Mouse (Mus musculus) ZHBTc4 (cell line): Measurements from ENCODE around the gene Trabd2b.

Source experiments
- DNase-seq: peaks from one replicate; pipeline ENCODE4 v3.0.0-alpha.2; 2011; ENCODE audit warnings: low read depth, low spot score

Gene Trabd2b

DNA sequence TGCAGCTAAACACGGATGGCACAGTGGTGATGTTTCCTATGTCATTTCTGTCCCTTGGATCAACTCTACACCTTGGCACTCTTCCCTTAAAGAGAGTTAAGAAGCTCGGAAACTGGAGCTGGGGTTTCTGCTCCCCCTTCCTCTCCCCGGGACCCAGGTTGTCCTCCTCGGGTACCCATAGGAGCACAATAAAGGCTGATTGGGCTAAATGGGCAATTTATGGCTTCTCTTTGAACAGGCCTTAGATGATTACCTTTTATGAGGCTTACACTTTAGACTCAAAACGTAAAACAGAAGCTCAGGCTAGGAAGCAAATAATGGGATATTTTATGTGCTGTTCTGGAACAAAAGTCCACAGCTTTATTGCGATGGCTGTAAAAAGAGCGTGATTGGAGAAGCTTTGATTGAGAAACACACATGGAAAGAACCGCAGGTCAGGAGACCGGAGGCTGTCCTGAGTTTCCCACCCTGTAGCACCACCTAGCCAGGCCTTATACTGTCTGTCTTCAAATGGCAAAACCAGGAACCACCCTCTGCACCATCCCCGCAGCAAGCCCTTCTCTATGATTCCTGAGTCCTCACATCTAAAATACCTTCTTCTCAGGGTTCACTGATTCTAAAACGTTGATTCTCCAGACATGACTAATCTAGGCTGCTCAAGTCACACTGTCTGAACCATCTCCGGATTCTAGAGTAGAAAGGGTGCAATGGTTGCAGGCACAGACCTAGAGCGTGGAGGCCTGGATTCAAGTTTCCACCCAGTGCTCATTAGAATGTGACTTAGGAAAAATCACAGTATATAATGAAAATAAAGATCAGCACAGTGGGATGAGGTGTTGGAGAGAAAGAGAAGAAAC lies 240.5 kb downstream of the Trabd2b start:
- no peak for DNase-seq

DNA sequence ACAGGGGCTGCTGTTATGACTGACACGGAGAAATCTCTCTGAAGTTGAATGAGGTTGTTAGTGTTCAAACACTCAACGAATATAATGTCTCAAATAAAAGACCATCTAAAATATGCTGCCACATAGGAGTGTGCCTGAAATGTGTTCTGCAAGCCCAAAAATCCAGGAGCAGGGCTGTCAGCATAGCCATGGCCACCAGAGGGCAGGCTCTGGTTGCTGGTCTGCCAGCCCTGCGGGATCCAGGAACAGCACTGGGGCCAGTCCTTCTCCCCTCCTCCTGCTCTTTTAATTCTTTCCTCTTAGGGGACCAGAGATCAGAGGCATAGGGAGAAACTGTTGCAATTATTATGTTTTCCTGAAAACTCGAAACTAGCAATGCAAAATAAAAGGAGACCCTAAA lies 241.2 kb downstream of the Trabd2b start:
- DNase-seq: peak; percentile 61

DNA sequence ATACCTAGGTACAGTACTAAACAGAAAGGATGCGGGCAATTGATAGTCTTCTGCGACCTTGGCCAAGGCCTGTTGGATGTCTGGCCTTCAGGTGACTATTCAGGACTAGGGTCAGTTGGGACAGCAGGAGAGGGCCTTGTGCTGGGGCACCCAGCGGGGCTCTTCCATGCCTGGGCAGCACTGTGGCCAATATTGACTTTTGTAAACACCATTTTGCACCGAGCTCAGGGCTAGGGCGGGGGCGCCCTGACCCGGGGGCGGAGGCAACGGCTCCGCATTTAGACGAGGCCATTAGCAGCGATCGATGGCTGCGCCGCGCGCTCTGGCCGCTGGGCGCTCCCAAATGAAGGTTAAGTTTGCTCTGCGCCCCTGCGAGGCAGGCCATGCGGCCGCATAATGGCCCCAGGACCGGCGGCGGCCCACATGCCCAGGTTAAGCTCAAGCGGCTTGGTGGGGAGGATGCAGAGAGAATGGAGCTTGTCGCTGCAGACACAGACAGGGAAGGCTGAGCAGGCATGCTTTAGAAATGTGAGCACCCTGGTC lies 242.1 kb downstream of the Trabd2b start:
- DNase-seq: peak; percentile 66

DNA sequence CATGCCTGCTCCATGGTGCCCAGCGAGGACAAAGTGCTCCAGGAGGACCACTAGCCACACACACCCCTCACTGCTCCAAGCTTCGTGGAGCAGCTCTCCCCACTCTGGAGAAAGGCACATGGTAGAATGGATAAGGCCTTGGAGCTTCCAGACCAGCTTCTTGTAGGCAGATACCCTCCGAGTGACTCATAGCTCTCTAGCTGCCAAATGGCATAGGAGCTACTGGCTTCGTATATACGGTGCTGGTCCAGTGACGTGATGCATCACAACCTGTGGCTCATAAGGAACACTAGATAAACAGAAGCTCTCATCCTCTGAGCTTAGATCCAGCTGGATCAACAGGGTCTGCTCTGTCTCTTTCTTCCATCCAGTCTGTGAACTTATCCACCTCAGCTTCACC lies 244.0 kb downstream of the Trabd2b start:
- no peak for DNase-seq

DNA sequence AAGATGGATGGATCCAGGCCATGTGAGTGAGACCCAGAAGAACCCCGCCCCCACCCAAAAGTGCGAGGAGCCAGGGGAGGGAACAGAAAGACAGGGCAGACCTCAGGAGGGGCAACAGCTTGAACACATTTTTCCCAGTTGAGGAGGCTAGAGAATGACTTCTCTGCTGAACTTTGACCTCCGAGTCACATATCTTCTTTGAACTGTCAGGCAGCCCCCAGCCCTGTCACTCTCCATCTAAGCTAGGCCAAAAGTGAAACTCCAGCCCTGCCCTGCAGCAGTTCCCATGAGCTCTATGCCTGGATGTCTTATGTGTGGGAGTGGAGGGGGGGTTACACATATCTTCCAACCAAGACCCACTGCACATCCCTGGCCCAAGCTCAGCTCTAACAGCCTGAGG lies 244.5 kb downstream of the Trabd2b start:
- DNase-seq: no peak

DNA sequence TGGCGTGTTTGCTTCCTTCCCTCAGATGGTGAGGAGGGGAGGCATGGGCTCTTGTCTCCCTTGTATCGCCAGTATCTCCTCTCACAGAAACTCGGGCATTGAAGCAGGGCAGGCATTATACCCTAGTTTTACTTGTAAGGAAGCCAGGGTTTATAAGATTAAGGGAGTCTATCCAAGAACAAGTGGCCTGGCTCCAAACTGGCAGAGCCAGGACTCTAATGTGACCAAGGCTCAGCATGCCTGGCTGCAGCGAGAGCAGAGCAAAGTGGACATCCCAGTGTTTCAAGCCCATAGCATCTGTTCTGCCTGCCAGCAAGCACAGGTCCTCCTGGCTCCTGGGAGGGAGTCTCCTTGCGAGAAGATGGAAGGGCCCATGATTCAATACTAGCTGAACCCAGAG lies 245.1 kb downstream of the Trabd2b start:
- DNase-seq: no peak

DNA sequence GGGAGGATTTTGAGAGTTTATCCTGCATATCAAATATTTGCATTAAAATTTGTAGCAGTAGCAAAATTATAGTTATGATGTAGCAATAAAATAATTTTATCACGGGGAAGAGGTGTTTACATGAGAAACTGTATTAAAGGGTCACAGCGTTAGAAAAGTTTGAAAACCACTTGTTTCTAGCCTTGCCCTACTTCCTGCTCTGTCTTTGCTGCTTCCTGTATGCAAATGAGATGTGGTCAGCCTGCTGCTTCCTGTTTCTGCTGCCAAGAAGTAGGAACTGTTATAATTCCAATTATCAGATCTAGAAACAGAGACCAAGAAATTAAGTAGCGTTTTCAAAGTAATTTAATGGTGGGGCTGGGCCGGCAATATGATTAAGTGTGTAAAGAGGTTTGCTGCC lies 245.9 kb downstream of the Trabd2b start:
- no peak for DNase-seq

DNA sequence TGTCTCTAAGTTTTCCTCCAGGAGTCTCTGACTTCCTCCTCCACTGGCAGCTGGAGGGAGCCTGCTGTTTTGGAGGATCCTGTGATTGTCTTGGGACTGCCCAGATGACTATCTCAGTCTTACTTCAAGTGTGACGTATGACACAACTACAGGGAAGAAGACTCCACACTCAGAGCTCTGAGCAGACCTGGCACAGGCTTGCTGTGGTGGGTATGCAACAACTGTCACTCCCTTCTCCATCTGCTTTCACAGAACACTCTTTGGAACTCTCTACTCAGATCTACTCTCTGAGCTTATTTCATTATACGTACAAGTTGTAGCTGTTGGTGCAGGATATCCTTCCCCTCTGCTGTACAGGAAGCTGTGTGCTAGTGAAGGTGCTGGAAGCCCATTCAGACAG lies 251.4 kb downstream of the Trabd2b start:
- DNase-seq: no peak

DNA sequence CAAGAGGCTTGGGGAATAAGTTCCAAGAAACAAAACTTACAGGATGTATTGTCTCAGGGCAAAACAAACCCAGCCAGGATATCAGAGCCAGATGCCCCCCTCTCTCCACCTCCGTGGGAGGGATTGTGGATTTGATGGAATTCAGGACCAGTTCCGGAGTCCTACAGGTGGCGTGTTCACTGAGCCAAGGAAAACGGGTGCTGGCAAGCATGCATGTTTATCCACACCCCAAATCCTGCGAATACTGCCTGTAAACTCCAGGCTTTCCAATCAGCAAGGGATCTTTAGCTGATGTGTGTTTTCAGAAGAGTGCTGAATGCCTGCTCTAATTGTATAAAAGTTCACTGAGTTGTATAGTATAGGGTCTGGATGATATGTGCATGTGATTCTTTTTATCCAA lies 253.4 kb downstream of the Trabd2b start:
- no peak for DNase-seq

DNA sequence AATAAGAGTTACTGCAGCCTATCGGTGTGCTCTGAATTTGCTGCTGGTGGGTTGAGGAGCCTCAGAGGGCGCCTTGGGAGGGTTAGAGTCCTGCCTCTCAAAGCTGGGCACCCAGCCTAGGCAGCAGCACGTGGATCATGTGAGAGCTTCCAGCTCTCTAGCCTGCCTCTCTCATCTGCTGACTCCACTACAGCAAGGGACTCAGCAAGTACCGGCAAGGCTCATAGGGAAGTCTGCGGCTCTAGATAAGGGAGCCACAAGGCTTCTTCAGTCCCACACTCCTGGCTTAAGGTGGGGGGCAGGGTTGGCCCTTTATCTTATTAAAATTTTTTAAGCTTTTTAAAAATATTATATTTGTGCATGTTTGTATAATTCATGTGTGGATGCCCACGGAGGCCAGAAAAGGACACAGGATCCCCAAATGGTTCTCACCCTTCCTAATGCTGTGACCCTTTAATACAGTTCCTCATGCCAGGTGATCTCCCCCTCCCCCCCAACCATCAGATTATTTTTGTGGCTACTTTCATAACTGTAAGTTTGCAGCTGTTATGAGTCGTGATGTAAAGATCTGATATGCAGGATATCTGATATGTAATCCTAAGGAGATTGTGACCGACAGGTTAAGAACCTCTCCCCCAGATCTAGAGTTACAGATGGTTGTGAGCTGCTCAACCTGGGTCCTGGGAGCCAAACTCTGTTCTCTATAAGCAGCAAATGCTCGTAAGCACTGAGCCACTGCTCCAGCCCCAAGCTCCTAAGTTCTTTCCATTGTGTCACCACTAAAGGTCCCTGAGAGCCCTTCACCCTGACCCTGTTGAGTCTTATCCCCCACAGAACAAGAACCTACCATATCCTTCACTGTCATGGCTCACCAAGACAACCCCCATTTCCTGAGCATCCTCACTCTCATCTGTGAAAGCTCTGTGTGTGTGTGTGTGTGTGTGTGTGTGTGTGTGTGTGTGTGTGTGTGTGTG lies 257.8 kb downstream of the Trabd2b start:
- no peak for DNase-seq
